Mouse (Mus musculus) layer of hippocampus, adult 2 months (tissue): ENCODE measurements at regions not wholly inside any gene's neighbourhood (a gene's known extent, or its start where the extent isn't known, plus 50 kb on each side); places are given as distances from the start of the nearest gene placed in this dataset.

ENCODE experiments used
- DNase-seq, 2 experiments: peaks; one replicate each; pipeline ENCODE4 v3.0.0; 2022; ENCODE audit warnings: low spot score in 2 of 2
- H3K27ac ChIP-seq: fragments of 200-600 bp; 2 replicates; pipeline ENCODE4 v1.8.1; 2022
- H3K4me3 ChIP-seq: fragments of 200-600 bp; 2 replicates; pipeline ENCODE4 v1.8.1; 2022; ENCODE audit warnings: mild to moderate bottlenecking
- CTCF ChIP-seq: fragments of 200-600 bp; conservative IDR thresholded peaks from 2 replicates; pipeline ENCODE4 v1.8.1; 2022; ENCODE audit warnings: antibody characterized with exemption, mild to moderate bottlenecking, moderate library complexity

DNA sequence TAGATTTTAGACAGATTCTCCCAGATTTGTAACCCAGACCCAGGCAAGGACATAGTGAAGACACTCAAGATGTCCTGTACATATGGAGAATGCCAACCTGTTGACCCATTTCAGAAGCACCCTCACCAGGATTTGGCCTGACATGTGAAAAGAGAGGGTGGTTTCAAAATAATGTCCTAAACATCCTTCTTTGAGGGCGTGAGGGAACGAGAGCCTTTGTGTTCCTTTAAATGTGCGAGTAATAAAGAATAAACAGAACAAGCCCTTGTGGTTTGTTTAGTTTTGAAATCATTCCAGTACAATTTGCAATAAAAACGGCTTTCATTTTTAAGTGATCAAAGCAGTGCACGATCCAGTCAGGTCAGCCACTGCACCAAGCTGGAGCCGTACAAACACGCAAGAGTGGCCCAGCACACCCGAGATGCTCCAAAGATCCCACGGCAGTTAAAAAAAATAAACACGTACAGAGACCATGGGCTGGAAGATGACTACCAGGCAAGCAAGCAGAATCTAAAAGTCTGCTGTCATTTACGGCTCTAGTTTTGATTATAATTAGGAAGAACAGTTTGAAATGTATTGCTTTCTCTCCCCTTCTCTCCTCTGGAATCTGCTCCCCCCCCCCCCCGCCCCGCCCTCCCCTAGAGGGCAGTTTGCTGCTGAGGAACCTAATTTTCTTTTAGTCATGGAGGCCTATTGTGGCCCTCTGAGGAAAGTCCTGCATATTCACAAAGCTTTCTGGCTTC is 72.4 kb upstream of the Tle4 start:
- peak overlapping the region; percentile 19; the same call in 1 of the 2 replicates for H3K4me3 ChIP-seq
- no peak for TF ChIP-seq CTCF
- peak overlapping the region; percentile 69 for H3K27ac ChIP-seq
- DNase-seq = no peak

DNA sequence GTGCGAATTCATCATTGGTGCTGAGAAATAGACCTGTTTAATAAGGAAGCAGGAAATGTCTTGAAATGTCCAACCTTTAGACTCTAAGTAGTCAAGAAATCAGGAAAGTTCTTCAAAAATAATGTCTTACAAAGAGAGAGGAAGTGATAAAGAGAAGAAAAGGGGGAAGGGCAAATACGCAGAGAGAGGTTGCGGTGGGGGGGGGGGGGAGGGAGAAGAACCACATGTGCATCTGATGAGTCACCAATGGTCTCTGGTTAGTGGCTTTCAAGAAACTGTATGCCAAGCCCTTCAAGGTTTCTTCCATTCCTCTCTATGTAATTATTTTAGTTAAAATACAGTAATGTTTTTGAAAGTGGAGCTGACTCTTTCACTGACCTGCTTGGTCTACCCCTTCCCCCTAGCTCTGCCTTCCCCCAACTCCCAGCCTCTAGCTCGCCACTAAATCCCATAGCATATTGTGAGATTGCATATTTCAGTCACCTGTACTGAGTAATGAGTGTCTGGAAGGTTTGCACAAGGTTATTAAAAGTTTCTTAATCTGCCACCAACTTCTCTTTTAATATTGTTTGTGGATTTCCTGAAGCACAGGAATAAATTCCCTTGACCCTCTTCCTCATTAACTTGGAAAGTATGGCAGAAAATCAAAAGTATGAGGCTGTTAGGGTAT is 70.8 kb upstream of the Tle4 start:
- no peak overlapping the region for H3K27ac ChIP-seq
- no peak overlapping the region for H3K4me3 ChIP-seq
- no peak for TF ChIP-seq CTCF
- DNase-seq = no peak

DNA sequence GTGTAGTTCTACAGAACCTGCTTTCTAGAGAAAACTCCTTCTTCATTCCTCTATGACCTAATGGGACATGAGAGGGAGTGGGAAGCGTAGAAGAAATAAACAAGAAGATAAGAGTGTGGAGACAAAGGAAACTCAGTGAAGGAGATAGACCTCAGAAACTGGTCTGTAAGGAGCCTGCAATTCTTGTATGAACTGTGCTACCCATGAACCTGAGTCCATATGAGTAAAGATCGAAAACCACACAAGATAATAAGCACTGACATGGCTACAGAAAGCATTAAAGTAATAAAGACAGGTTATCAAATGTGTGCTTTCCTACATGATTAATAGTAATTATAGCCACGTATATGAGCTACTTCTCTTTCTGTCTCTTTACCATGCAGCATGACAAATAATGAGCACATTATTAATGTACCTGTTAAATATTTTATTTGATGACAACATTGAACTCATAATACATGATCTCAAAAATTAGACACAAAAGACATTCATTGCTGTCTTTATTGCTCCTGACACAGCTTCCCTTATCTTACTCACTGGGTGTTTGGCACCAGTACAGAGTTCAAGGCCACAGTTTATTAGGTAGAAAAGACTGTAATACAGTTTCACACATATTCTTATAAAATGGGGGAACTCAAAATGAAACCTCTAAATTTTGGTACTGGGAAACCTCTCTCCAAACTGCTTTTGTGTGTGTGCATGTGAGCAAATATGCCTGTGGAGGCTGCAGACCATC is 67.0 kb upstream of the Tle4 start:
- Histone ChIP-seq H3K27ac (no peak overlapping the region), H3K4me3 (no peak overlapping the region)
- no peak for DNase-seq
- no peak for TF ChIP-seq CTCF

DNA sequence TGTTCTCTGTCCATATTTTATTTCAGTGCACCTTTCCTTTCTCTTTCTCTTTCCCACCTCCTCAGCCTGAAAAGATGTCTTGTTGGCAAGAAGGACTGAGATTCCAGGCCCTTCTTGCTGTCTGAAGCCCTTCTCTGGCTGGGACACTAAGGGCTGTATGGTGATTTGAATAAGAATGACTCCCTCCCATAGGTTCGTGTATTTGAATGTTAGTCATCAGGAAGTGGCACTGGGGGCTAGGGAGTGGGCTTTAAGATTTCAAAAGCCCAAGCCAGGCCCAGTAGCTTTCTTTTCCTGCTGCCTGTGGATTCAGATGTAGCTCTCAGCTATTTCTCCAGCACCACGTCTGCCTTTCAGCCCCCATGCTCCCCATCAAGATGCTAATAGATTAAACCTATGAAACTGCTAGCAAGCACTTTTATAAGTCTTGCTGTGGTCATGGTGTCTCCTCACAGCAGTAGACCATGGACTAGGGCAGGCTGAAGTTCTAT is 66.3 kb upstream of the Tle4 start:
- DNase-seq = no peak
- TF ChIP-seq CTCF = no peak
- Histone ChIP-seq H3K4me3 (no peak overlapping the region), H3K27ac (no peak overlapping the region)

DNA sequence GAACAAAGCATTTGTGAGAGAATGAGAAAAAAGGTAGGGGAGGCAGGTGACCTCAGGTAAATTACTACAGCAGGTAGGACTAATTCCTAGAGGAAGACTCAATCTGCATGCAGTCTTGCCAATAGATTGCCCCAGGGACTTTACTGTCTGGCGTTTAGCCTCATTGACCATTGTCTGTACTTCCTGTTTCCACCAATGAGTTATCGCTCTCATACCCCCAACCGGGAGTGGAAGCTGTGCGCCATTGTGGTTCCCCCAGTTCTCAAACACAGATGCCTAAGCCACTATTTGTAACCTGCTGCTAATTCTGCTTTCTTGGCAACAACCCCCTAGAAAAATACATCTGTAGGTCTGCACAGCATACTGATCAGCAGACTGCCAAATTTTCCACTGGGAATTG is 65.5 kb upstream of the Tle4 start:
- Histone ChIP-seq H3K4me3 (no peak overlapping the region), H3K27ac (no peak overlapping the region)
- DNase-seq = no peak
- no peak for TF ChIP-seq CTCF

DNA sequence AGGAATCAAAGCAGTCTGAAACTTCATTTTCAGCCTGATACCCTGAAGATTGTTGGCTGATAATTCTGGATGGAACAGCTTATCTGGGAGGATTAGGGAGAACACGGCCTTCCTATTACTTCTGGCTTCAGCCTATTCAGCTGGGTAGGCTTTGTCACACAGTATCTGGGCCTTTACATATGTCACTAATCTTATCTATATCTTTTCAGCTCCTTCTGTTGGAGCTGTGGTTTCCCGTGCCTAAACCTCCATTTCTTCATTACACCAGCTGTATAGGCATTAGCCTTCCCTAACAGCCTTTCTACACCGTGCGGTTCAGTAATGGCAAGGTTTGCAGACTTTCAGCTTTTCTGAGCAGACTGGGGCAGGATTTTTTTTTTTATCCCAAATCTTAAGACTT is 61.9 kb upstream of the Tle4 start:
- TF ChIP-seq CTCF = no peak
- no peak for DNase-seq
- H3K27ac ChIP-seq = no peak overlapping the region
- no peak overlapping the region for H3K4me3 ChIP-seq

DNA sequence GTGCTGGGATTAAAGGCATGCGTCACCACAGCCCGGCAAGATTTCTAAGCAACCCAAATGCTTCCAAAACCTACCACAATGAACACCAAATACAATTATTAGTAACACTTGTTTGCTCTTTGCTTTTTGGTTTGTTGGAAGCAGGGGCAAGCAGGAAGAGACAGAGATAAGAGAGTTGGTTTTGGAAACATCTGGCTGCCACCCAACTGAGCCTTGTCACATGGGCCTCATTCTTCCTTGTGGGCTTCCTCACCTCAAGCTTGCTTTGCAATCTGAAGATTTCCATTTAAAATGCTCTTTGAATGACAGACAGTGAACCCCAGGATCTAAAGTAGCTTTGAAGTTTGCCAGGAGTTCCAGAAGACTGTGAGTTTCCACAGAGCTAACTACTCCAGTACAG is 60.6 kb upstream of the Tle4 start:
- H3K27ac ChIP-seq = no peak overlapping the region
- H3K4me3 ChIP-seq = no peak overlapping the region
- DNase-seq = no peak
- no peak for TF ChIP-seq CTCF

DNA sequence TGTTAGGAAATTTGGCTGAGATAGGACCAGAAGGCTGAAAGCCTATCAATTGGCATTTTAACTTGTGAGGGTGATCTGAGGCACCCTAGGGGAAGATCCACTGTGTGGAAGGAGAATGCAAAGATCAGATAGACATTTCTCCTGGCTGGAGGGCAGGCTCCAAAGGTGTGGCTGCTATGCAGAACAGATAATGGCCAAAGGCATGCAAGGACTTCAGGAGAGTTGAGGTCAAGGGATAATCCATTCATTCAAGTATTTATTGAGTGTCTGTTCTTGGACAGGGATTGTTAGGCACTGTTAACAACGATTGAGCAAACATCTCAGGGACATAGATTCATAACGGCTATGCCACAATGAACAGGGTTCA is 58.2 kb upstream of the Tle4 start:
- TF ChIP-seq CTCF = no peak
- DNase-seq = no peak
- Histone ChIP-seq H3K27ac (no peak overlapping the region), H3K4me3 (no peak overlapping the region)

DNA sequence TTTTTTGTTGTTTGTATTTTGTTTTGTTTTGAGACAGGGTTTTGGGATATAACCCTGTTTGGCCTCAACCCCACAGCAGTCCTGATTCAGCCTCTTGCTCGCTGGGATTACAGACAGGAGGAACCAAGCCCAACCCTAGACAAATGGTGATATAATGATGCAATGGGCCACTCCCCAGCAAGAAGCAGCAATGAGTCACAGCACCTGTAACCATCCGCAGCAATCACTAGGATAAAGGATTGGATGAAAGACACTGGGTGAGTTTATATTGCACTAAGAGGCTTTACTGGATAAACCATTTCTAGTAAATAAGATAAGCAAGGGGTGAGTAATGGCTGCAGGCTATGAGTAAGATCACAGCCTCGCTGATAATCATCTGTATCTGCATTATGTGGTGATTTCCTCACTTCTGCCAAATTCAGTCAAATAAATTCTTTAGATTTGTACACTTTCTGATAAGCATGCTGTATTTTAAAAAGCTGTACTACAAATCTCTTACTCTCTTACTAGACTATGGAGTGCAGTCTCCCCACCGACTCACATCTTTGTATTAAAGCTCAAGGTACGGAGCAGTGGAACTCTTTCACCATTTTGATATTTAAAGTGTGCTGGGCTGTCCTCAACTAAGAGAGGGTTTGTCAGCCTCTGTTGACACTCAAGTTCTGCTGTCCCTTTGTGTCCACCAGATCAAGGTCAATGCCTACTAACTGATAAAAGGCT is 57.6 kb upstream of the Tle4 start:
- no peak overlapping the region for H3K27ac ChIP-seq
- no peak for TF ChIP-seq CTCF
- no peak overlapping the region for H3K4me3 ChIP-seq
- no peak for DNase-seq
